Mouse (Mus musculus) bone marrow, adult 2 months (tissue): ENCODE results near the gene Olfr592.

Experiments
- CTCF ChIP-seq: fragments of 200-500 bp; IDR thresholded peaks from 2 replicates; pipeline ENCODE4 v1.5.1; 2011; ENCODE audit warnings: low read length, control low read depth; ENCODE audit not compliant: control insufficient read depth, insufficient read depth
- POLR2A ChIP-seq: fragments of 200-500 bp; IDR thresholded peaks from 2 replicates; pipeline ENCODE4 v1.6.1; 2011; ENCODE audit warnings: low read depth, mild to moderate bottlenecking, control low read depth, low read length, borderline replicate concordance; ENCODE audit not compliant: control insufficient read depth

- no peak for TF ChIP-seq CTCF
- TF ChIP-seq POLR2A = no peak
Observed at GRCm38 (mm10) chr7:103178240-103178639, 6.4 kb upstream of the Olfr592 start, which contains the start of gene Olfr591.
